Mouse (Mus musculus) testis, adult 2 months (tissue): ENCODE data around the gene Tex19.2.

ENCODE experiments used
- CTCF ChIP-seq: fragments of 200-500 bp; IDR thresholded peaks from 2 replicates; pipeline ENCODE4 v1.5.1; 2012; ENCODE audit warnings: low read depth, mild to moderate bottlenecking, inconsistent platforms, low read length, moderate library complexity; ENCODE audit not compliant: control insufficient read depth, insufficient read depth, insufficient replicate concordance
- POLR2A ChIP-seq: fragments of 200-500 bp; IDR thresholded peaks from 2 replicates; pipeline ENCODE4 v1.6.1; 2012; ENCODE audit warnings: low read depth, mild to moderate bottlenecking, inconsistent platforms, low read length, moderate library complexity; ENCODE audit not compliant: control insufficient read depth

- TF ChIP-seq CTCF (no peak), POLR2A (no peak)
Measured at GRCm38 (mm10) chr11:121099762-121100161, 18.7 kb downstream of the Tex19.2 start.
